Mouse (Mus musculus) activated CD4-positive, CD25-positive, alpha-beta regulatory T cell, adult 4 months (primary cell): ENCODE results near the gene 1700102P08Rik. TPM values are rescaled to one million over a fixed set of nuclear protein-coding genes. Genes with fewer than 3 reads are reported as not detected.

Experiments used
- ATAC-seq: one replicate; pipeline ENCODE4 v1.8.0; 2017
- polyA plus RNA-seq, 2 experiments: library from polyadenylated mRNA; unstranded; fragments of 100-300 nt; shearing (Covaris generic); gene quantifications; one replicate each; pipeline ENCODE4 v1.2.1; 2017

The 1700102P08Rik gene
- polyA plus RNA-seq, result under 1 TPM; 0.57 to 0.61 TPM

DNA sequence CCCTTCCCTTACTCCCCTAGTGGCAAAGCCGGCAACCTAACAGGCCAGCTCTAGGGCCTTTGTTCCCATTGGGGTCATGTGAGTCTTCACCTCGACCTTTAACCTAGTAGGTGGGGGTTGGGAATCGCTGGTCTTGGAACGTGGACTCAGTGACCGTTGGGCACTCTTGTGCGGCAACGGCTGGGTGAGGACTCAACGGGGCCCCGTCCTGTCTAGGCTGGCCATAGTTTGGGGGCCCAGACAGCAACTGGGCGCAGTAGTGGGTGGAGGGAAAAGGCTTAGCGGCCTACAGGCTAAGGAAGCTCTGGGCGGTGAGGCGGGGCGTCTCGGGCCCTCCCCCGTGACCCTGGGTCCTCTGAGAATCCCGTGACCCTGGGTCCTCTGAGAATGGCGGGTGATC lies at the start of gene 1700102P08Rik:
1700102P08Rik (plus strand) TSS at position 130 of the 400 bp plus-strand sequence.
- ATAC-seq, result no peak

GRCm38 (mm10) chr9:108343331-108343730 lies 49.3 kb upstream of the 1700102P08Rik start:
- no peak for ATAC-seq

DNA sequence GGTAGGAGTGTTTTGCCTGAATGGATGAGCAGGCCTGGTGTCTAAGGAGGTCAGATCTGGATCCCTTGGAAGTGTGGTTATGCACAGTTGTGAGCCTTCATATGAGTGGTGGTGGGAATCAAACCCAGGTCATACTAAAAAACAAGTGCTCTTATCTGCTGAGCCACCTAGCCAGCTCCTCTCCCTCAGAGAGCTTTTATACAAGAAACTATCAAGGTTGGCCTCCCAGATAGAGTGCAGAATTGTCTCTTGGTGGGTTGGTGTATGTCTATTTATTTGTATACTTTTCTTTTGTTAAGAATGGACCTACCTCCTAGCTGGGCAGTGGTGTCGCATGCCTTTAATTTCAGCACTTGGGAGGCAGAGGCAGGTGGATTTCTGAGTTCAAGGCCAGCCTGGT lies 48.8 kb upstream of the 1700102P08Rik start:
- ATAC-seq, result no peak

DNA sequence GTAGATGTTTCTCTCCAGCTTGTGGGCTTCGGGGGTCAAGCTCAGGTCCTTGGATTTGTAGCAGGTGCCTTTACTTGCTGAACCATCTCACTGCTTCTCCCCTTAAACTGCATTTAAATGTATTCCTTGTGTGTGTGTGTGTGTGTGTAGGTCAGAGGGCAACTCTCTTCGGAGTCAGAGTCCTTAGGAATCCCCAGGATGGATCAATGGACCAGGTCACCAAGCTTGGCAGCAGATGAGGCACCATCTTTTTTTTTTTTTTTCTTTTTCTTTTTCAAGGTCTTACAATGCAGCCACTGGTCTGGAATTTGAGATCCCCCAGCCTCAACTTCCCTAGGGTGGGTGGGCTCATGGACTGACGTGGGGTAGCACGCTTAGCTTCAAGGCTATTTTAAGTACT lies 48.1 kb upstream of the 1700102P08Rik start:
- ATAC-seq, result no peak

DNA sequence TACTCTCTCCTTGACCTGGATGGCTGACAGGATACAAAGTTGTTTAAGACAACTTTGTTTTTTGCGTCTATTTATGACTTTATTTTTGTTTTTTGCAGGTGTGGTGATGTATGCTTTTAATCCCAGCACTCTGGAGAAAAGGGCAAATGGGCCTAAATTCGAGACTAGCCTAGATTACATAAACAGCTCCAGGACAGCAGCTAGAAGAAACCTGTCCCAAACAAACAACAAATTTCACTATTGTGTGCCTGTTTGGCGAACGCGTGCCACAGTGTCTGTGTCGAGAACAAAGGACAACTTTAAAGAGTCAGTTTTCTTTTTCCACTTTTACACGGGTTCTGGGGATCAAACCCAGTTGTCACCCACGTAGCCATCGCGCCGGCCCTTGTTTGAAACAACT lies 45.6 kb upstream of the 1700102P08Rik start:
- no peak for ATAC-seq

DNA sequence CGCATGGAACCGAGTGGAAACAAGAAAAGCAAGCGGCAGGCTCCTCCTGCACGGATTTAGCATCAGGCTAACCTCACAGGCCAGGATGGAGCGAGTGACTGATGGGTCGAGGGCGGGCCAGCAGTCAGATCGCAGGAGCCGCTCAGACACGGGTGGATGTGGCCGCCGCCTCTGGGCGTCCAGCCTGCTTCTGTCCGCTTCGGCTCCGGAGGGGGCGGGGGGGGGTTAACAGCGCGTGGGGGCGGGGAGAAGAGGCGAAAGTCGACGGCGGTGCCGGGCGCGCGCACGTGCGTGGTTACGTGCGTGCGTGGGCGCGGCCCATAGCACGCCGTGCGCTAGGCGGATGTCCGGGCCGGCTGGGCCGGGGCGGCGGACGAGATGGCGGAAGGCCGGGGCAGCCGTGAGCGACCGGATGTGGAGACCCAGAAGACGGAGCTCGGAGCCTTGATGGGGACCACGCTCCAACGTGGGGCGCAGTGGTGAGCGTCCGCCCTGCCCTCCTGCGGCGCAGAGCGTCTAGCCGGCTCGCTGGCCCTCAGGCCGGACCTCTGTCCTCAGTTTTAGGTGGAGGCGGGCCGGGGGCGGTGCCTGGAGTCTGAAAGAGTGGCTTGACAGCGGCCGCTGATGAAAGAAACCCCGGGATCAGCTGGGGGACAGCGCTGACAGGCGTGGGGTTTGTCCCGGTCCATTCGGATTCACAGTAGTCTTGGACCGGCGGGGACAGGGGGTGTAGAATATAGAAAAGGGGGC lies 44.9 kb upstream of the 1700102P08Rik start, which contains the start of gene Usp4:
Usp4 (plus strand) TSS at position 314 of the 750 bp plus-strand sequence.
- peak; percentile 84 for ATAC-seq

GRCm38 (mm10) chr9:108348290-108348680 lies 44.3 kb upstream of the 1700102P08Rik start:
- ATAC-seq, result no peak

GRCm38 (mm10) chr9:108349727-108350126 lies 42.9 kb upstream of the 1700102P08Rik start:
- ATAC-seq, result no peak

GRCm38 (mm10) chr9:108378234-108378633 lies 14.4 kb upstream of the 1700102P08Rik start:
- ATAC-seq, result no peak

DNA sequence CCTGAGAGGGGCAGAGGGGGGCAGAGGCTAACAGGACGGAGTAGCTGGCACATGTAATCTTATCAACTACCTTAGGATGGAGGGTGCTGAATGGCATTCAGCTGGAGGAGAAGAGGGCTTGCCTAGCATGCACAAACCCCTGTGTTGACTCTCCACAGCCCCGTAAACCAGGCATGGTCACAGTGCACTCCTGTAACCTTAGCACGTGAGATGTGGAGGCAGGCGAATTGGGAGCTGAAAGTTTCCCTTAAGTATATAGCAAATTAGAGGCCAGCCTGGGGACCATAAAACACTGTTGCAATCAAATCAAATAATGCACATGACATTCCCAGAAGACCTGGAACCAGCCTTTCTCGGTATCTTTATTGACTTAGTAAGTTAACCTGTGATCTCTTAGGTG lies 13.9 kb upstream of the 1700102P08Rik start:
- ATAC-seq, result no peak

DNA sequence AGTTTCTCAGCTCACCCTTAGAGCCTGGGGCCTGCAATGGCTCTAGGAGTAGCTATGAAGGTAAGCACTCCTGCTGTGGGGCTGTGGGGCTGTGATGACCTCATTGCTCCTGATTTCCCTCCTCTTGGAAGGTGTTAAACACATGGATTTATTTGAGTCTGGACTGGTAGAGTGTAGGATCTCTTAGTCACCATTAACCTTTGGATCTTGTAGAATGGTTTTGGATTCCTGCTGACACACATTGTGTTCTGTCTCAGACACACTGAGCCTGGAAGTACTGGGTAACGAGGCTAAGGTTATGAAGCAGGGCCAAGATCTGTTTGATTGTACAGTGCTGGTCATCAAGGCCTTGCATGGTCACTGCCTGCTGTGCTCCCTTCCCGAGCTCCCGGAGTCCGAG lies 13.3 kb upstream of the 1700102P08Rik start:
- ATAC-seq, result no peak

GRCm38 (mm10) chr9:108381382-108381781 lies 11.2 kb upstream of the 1700102P08Rik start:
- ATAC-seq, result no peak

- ATAC-seq, result no peak
Measured at GRCm38 (mm10) chr9:108385006-108385405, 7.6 kb upstream of the 1700102P08Rik start.

- no peak for ATAC-seq
Measured at GRCm38 (mm10) chr9:108386816-108387215, 5.8 kb upstream of the 1700102P08Rik start.

DNA sequence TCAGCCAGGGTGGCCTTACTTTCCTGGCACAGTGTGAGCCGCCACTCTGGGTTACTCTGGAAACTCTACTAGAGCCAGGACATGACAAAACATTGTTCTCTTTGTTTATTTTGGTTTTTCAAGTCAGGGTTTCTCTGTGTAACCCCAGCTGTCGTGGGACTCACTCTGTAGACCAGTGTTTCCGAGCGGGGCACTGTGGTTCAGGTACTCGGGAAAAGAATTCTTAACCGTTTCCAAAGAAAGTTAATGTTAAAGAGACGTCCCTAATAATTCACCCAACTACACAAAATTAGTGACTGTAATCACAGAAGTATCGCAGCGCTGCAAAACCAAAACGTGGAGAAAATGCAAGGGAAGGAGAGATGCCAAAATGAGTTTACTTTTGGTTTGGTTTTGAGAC lies 4.0 kb upstream of the 1700102P08Rik start:
- ATAC-seq, result no peak

GRCm38 (mm10) chr9:108389220-108389619 lies 3.4 kb upstream of the 1700102P08Rik start:
- no peak for ATAC-seq

DNA sequence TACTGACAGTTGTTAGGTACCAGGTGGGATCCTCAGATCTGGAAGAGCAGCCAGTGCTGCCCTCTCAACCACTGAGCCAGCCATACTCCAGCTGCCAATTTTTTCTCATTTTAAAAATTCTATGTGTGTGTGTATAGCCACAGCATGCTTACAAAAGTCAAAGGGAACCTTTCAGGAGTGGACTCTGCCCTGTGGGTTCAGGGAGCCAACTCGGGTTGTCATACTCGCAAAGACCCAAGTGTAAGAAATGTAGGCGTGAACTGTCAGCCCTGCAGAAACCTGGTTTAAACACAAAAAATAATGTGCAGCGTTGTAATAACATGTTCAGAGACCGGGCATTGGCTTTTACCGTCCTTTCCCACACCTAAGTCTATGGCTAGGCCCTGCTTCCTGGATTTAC lies 1.6 kb downstream of the 1700102P08Rik start:
- ATAC-seq, result no peak

- no peak for ATAC-seq
Measured at GRCm38 (mm10) chr9:108395427-108395826, 2.8 kb downstream of the 1700102P08Rik start.

DNA sequence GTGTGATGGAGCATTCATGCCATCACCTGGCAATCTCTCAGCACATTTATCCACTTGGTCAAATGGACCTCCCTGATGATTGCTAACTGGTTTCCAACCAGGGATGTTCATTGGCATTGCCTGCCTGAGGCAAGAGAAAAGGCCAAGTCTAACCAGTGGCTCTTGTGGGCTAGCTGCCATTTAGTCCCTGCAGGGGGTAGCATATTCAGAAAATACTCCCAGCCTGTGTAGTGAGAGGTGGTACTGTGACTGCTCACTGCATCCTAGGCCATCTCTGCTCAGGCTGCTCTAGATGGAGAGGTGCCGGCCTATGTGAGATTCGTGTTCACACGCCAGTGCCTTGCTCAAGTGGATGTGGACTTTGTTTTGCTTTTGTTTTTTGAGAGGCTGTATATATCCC lies 5.7 kb downstream of the 1700102P08Rik start:
- no peak for ATAC-seq

- ATAC-seq, result no peak
Measured at GRCm38 (mm10) chr9:108401186-108401960, 8.8 kb downstream of the 1700102P08Rik start.

GRCm38 (mm10) chr9:108403081-108403480 lies 10.5 kb downstream of the 1700102P08Rik start:
- ATAC-seq, result no peak

GRCm38 (mm10) chr9:108404451-108404850 lies 11.8 kb downstream of the 1700102P08Rik start:
- ATAC-seq, result no peak

DNA sequence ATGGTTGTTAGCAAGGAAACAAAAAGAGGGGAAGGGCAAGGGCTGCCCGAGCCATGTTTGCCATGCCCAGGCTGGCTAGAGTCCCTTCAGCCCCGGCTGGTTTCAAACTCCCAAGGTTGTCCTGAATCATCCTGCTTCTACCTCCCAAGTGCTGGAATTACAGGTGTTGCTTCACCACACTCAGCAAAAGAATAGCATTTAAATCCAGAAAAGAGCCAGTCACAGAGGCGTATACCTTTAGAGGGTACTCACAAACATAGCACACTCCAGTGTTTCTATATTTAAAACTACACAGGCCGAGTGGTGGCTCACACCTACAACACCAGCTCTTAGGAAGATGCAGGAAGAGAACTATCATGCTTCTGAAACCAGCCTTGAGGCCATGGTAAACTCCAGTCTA lies 16.9 kb downstream of the 1700102P08Rik start:
- no peak for ATAC-seq

GRCm38 (mm10) chr9:108411381-108411942 lies 18.9 kb downstream of the 1700102P08Rik start:
- ATAC-seq, result no peak
